Mouse (Mus musculus): ENCODE measurements around the gene Ppat. TPM values are rescaled to one million over a fixed set of nuclear protein-coding genes. Genes with fewer than 3 reads are reported as not detected.

Ppat gene
- total RNA-seq, 2 experiments from 2014 or later: 35.0 to 35.3 TPM

GRCm38 (mm10) chr5:76876106-76876758 lies 75.1 kb downstream of the Ppat start:
- no peak for DNase-seq

GRCm38 (mm10) chr5:76869553-76869952 lies 81.8 kb downstream of the Ppat start:
- DNase-seq: no peak

DNA sequence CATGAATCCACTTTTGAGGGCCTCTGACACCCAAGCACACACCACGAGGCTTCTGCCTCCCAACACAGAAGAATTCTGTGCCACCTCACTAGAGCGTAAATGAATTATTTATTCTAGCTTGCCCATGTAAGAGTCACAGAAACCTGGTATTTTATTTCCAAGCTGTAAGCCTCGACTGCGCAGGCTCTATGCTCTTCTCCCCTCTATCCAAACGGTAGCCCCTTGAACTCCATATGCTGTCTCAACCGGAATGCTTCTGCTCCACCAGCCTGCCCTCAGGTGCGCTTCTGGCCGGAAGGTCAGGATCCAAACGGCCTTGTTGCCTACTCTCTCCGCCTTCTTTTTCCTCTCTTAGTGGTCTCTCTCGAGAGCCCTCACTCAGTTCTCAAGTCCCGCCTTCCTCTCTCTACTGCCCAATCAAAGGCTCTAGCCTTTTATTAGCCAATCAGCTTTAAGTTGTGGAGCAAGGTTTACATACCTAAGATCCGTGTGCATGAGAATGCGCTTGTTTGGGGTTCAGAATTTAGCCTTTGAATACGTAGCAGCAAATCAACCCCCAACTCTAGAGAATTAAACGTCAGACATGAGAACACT lies 82.6 kb downstream of the Ppat start:
- no peak for DNase-seq

- no peak for DNase-seq
Measured at GRCm38 (mm10) chr5:76866819-76867218, 84.6 kb downstream of the Ppat start.

Other genes starting within 250 kb of the Ppat start
- gene Aasdh, start 46.1 kb downstream of the Ppat start, total RNA-seq (2021): 10 to 100 TPM; 10.6 to 12.2 TPM
- 100 to 1,000 TPM; 141 to 143 TPM for gene Paics, start 271 bp downstream of the Ppat start, total RNA-seq (2021)
- 10 to 100 TPM; 67.8 to 75.8 TPM for gene Srp72, start 23.1 kb upstream of the Ppat start, total RNA-seq (2021)
- gene Arl9, start 52.5 kb upstream of the Ppat start, total RNA-seq (2021): not detected
- gene Thegl, start 64.4 kb upstream of the Ppat start, total RNA-seq (2021): not detected
- 10 to 100 TPM; 11.2 to 13.9 TPM for gene Hopx, start 163.5 kb upstream of the Ppat start, total RNA-seq (2021)

Data from gastrocnemius, postnatal 10 days (tissue).